Mouse (Mus musculus): ENCODE measurements at regions not wholly inside any gene's neighbourhood (a gene's known extent, or its start where the extent isn't known, plus 50 kb on each side); places are given as distances from the start of the nearest gene placed in this dataset.

- TF ChIP-seq POLR2A (IDR thresholded peaks at IDR 0.05; ENCODE audit: borderline replicate concordance, insufficient read depth, low read length) (no peak), CTCF (IDR thresholded peaks at IDR 0.05; ENCODE audit: borderline replicate concordance, insufficient read depth, low read depth, low read length) (no peak)
Measured at GRCm38 (mm10) chr1:35697218-35697617, 371.0 kb upstream of the Hs6st1 start.
